Mouse (Mus musculus) heart, embryonic 14.5 days (tissue): ENCODE data around the gene Elmo2. TPM values are rescaled to one million over a fixed set of nuclear protein-coding genes. Genes with fewer than 3 reads are reported as not detected.

Experiments
- ATAC-seq: fragments of 200-750 bp; cut with Nextera tagmentation; 2 replicates; pipeline ENCODE4 v1.8.0; 2017; ENCODE audit warnings: low read depth, moderate TSS enrichment; ENCODE audit not compliant: insufficient number of reproducible peaks, insufficient read depth, low FRiP score
- H3K27ac ChIP-seq, 2 experiments: fragments of 200-500 bp in 1 of 2; fragments of 300-500 bp in 1 of 2; sonication (generic) in 1 of 2; replicated peaks in 1 of 2; 2 replicates each; pipeline ENCODE4 v1.5.1; 2012 to 2014; ENCODE audit warnings: low read depth in 2 of 2, low read length in 2 of 2, control low read depth in 1 of 2, mild to moderate bottlenecking in 1 of 2, mixed read lengths in 1 of 2; ENCODE audit not compliant: control insufficient read depth in 1 of 2, insufficient read depth in 1 of 2
- H3K27me3 ChIP-seq: fragments of 300-500 bp; sonication (generic); 2 replicates; pipeline ENCODE4 v1.6.1; 2014; ENCODE audit warnings: mild to moderate bottlenecking, low read length, control low read depth; ENCODE audit not compliant: control insufficient read depth, insufficient read depth
- H3K36me3 ChIP-seq: fragments of 300-500 bp; sonication (generic); 2 replicates; pipeline ENCODE4 v1.6.1; 2014; ENCODE audit warnings: mild to moderate bottlenecking, control low read depth, low read length, mixed read lengths; ENCODE audit not compliant: control insufficient read depth, insufficient read depth
- H3K4me1 ChIP-seq, 2 experiments: fragments of 200-500 bp in 1 of 2; fragments of 300-500 bp in 1 of 2; sonication (generic) in 1 of 2; 2 replicates each; pipeline ENCODE4 v1.6.1; 2012 to 2014; ENCODE audit warnings: low read length in 2 of 2, control low read depth in 1 of 2, mixed read lengths in 1 of 2; ENCODE audit not compliant: control insufficient read depth in 2 of 2, insufficient read depth in 2 of 2
- H3K4me2 ChIP-seq: fragments of 300-500 bp; sonication (generic); 2 replicates; pipeline ENCODE4 v1.6.1; 2014; ENCODE audit warnings: mild to moderate bottlenecking, low read length
- H3K4me3 ChIP-seq, 2 experiments: fragments of 200-500 bp in 1 of 2; fragments of 300-500 bp in 1 of 2; sonication (generic) in 1 of 2; 2 replicates each; pipeline ENCODE4 v1.5.1; 2012 to 2014; ENCODE audit warnings: low read length in 2 of 2, mild to moderate bottlenecking in 2 of 2, control low read depth in 1 of 2, low read depth in 1 of 2, moderate library complexity in 1 of 2; ENCODE audit not compliant: control insufficient read depth in 1 of 2, insufficient read depth in 1 of 2
- H3K9ac ChIP-seq: fragments of 300-500 bp; sonication (generic); 2 replicates; pipeline ENCODE4 v1.6.1; 2014; ENCODE audit warnings: mild to moderate bottlenecking, low read length
- H3K9me3 ChIP-seq: fragments of 300-500 bp; sonication (generic); 2 replicates; pipeline ENCODE4 v1.6.1; 2016; ENCODE audit warnings: low read length, control low read depth; ENCODE audit not compliant: control insufficient read depth
- WGBS: fragments of 180-500 bp; shearing (Covaris S2); extraction: QIAGEN DNeasy Blood & Tissue Kit; methylation state at CpG from one replicate; pipeline ENCODE4 v1.1.7; 2014; 5-methylcytosine and 5-hydroxymethylcytosine counted together
- polyA plus RNA-seq: library from polyadenylated mRNA; unstranded; fragments of >200 nt; fragmentation: Nextera tagmentation; extraction: Ambion mirVana; gene quantifications from 2 replicates; pipeline ENCODE4 v1.2.1, GENCODE M21; 2014

The Elmo2 gene
- polyA plus RNA-seq, 1 experiment from 2014 or later, result 40.1 TPM

- Histone ChIP-seq H3K27me3 (no peaks in the 10 kb centered on the region), H3K9me3 (no peaks in the 10 kb centered on the region), H3K4me1 (peaks cover 37 to 53% of the 10 kb centered on the region in 2 experiments), H3K4me3 (no peak overlapping the region), H3K36me3 (no peaks in the 10 kb centered on the region), H3K27ac (no peak overlapping the region), H3K9ac (no peak overlapping the region), H3K4me2 (no peak overlapping the region)
- 80% methylated on average over 5 of the region's 5 CpGs for WGBS
- ATAC-seq, result no peak
Measured at GRCm38 (mm10) chr2:165323484-165323883, 2.8 kb downstream of the Elmo2 start.

GRCm38 (mm10) chr2:165321981-165322735 lies 4.1 kb downstream of the Elmo2 start:
- Histone ChIP-seq H3K4me1 (peaks cover 47 to 61% of the 10 kb centered on the region in 2 experiments), H3K27ac (peak overlapping the region in 1 of 2 experiments; percentile 54; a peak in 2 of 4 replicates), H3K27me3 (no peaks in the 10 kb centered on the region), H3K9ac (no peak overlapping the region), H3K9me3 (no peaks in the 10 kb centered on the region), H3K4me3 (no peak overlapping the region), H3K4me2 (no peak overlapping the region), H3K36me3 (no peaks in the 10 kb centered on the region)
- WGBS, result 82% methylated on average over 22 of the region's 22 CpGs
- ATAC-seq, result no peak

- no peaks in the 10 kb centered on the region for H3K36me3 ChIP-seq
- peak overlapping the region; percentile 54 to 67; a peak in 3 of 4 replicates for H3K27ac ChIP-seq
- peaks cover 51 to 65% of the 10 kb centered on the region in 2 experiments for H3K4me1 ChIP-seq
- no peak overlapping the region for H3K4me3 ChIP-seq
- WGBS, result 57% methylated on average over 8 of the region's 8 CpGs
- no peaks in the 10 kb centered on the region for H3K9me3 ChIP-seq
- H3K4me2 ChIP-seq, result peak overlapping the region; percentile 27
- H3K27me3 ChIP-seq, result no peaks in the 10 kb centered on the region
- H3K9ac ChIP-seq, result no peak overlapping the region; the same call in 1 of the 2 replicates
- no peak for ATAC-seq
Measured at GRCm38 (mm10) chr2:165321381-165321888, 4.8 kb downstream of the Elmo2 start.

- peak; percentile 15; the same call in 1 of the 2 replicates for ATAC-seq
- H3K4me1 ChIP-seq, result peaks cover 51 to 66% of the 10 kb centered on the region in 2 experiments
- H3K9ac ChIP-seq, result no peak overlapping the region
- H3K27me3 ChIP-seq, result no peaks in the 10 kb centered on the region
- peaks cover 7% of the 10 kb centered on the region for H3K36me3 ChIP-seq
- H3K9me3 ChIP-seq, result no peaks in the 10 kb centered on the region
- H3K4me2 ChIP-seq, result peak overlapping the region; percentile 27
- no peak overlapping the region for H3K4me3 ChIP-seq
- 42% methylated on average over 12 of the region's 12 CpGs for WGBS
- peak overlapping the region; percentile 54 to 67 for H3K27ac ChIP-seq
Measured at GRCm38 (mm10) chr2:165320531-165321150, 5.6 kb downstream of the Elmo2 start.

GRCm38 (mm10) chr2:165319503-165319902 lies 6.8 kb downstream of the Elmo2 start:
- ATAC-seq, result no peak
- Histone ChIP-seq H3K9ac (no peak overlapping the region), H3K4me1 (peaks cover 47 to 58% of the 10 kb centered on the region in 2 experiments), H3K36me3 (peaks cover 19% of the 10 kb centered on the region), H3K9me3 (no peaks in the 10 kb centered on the region), H3K4me3 (no peak overlapping the region), H3K27me3 (no peaks in the 10 kb centered on the region), H3K27ac (no peak overlapping the region), H3K4me2 (no peak overlapping the region)
- 37% methylated on average over 4 of the region's 4 CpGs for WGBS

GRCm38 (mm10) chr2:165318941-165319340 lies 7.3 kb downstream of the Elmo2 start:
- Histone ChIP-seq H3K4me1 (peaks cover 47 to 58% of the 10 kb centered on the region in 2 experiments), H3K4me2 (no peak overlapping the region), H3K9ac (no peak overlapping the region; the same call in 1 of the 2 replicates), H3K36me3 (peaks cover 24% of the 10 kb centered on the region), H3K27me3 (no peaks in the 10 kb centered on the region), H3K4me3 (no peak overlapping the region), H3K9me3 (no peaks in the 10 kb centered on the region), H3K27ac (no peak overlapping the region)
- WGBS, result 80% methylated on average over 7 of the region's 7 CpGs
- ATAC-seq, result no peak

GRCm38 (mm10) chr2:165317621-165318263 lies 8.5 kb downstream of the Elmo2 start:
- H3K9ac ChIP-seq, result 0 out of 2 replicates have a peak overlapping the region, but pooled peaks have one; percentile 8
- no peak overlapping the region for H3K4me2 ChIP-seq
- H3K27me3 ChIP-seq, result no peaks in the 10 kb centered on the region
- H3K9me3 ChIP-seq, result no peaks in the 10 kb centered on the region
- WGBS, result 33% methylated on average over 16 of the region's 16 CpGs
- peaks cover 33% of the 10 kb centered on the region for H3K36me3 ChIP-seq
- ATAC-seq, result no peak
- H3K4me3 ChIP-seq, result no peak overlapping the region
- peak overlapping the region; percentile 11 to 55; a peak in 3 of 4 replicates for H3K27ac ChIP-seq
- peaks cover 47 to 58% of the 10 kb centered on the region in 2 experiments for H3K4me1 ChIP-seq
